Comparison of ENCODE assay signal across 11 mouse cellular contexts in the genomic region with DNA sequence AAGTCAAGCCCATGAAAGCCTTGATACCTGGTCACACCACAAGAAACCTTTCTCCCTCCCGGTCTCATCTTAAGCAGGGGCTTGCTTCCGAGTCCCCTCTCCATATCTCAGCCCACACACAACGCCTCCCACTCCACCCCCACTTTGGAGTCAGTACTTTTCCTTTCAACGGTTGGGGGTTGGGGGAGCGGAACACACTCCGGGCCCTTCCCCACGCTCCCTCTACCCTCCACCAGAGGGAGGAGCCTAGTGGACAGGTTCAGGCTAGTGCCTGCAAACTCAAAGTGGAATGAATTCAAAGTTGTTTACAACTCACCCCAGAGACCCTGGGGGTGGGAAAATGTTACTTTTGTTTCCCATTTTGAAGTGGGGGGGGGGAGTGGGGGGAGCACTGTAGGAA. TPM values are rescaled to one million over a fixed set of nuclear protein-coding genes. Genes with fewer than 3 reads are reported as not detected.
DNase-seq lines count a peak whose midpoint lies in the region; ATAC-seq lines count a peak whose summit lies in the region.
"Had no signal": no experiment of that assay in that cellular context is flagged by ENCODE, and none has a peak within 500 bp of the region (broad histone marks: within the 10 kb centered on the region; RNA-seq: fewer than 3 reads in every experiment).

No protein-coding gene starts in this region.

- peak; percentile 34; the same call in 1 of the 2 replicates for ATAC-seq in limb, embryonic 13.5 days (ENCODE audit: low FRiP score, low read depth)

- no peak overlapping the region for H3K4me3 ChIP-seq in limb, embryonic 13.5 days

- peak; percentile 44 for DNase-seq in embryo, embryonic 10 days (ENCODE audit: low spot score)
- no peak for DNase-seq in embryo, embryonic 9.5 days (ENCODE audit: extremely low spot score)
- peak; percentile 65 for DNase-seq in urinary bladder, postnatal 14 days (ENCODE audit: low spot score)
- no peak for DNase-seq in urinary bladder, postnatal 4 days (ENCODE audit: low spot score in 2 of 2)
- peak; percentile 77 for DNase-seq in testis, postnatal 14 days (ENCODE audit: low spot score)
- DNase-seq in layer of hippocampus, postnatal 14 days (ENCODE audit: low spot score in 2 of 2): no peak
- no peak for DNase-seq in left cerebral cortex, adult 8-10 months (ENCODE audit: low spot score in 2 of 2)
- DNase-seq: cerebellum, adult 9-11 months; layer of hippocampus, adult 9-11 months; right cerebral cortex, postnatal 25 days had no signal

- H3K4me2 ChIP-seq in limb, embryonic 13.5 days (replicated peaks): peak overlapping the region; percentile 38

- no peaks in the 10 kb centered on the region for H3K9me3 ChIP-seq in limb, embryonic 13.5 days

- H3K27ac ChIP-seq in limb, embryonic 13.5 days: peak overlapping the region; percentile 15; the same call in 1 of the 2 replicates

- H3K27me3 ChIP-seq in limb, embryonic 13.5 days: 0 out of 2 replicates have a peak, but pooled peaks cover 10% of the 10 kb centered on the region

- 9% methylated on average over 7 of the region's 7 CpGs for WGBS in limb, embryonic 13.5 days

- H3K9ac ChIP-seq in limb, embryonic 13.5 days: no peak overlapping the region

- H3K36me3 ChIP-seq in limb, embryonic 13.5 days: peaks cover 40% of the 10 kb centered on the region

- peaks cover 55% of the 10 kb centered on the region for H3K4me1 ChIP-seq in limb, embryonic 13.5 days

RNA-seq across cellular contexts. Expression of gene Sdc4, which starts 13.0 kb away (rescaled TPM):
- polyA plus RNA-seq in limb, embryonic 13.5 days (2015; fragmentation: Nextera tagmentation; extraction: Ambion mirVana): 61.0 and 63.6 TPM in 2 replicates
- total RNA-seq in layer of hippocampus, postnatal 14 days (2021): 100 to 1,000 TPM; 117 to 137 TPM
- 100 to 1,000 TPM in 1 of 4 experiments, 10 to 100 TPM in 3; 81.2 to 117 (median 89.0) TPM for total RNA-seq in left cerebral cortex, adult 8-10 months (2022)

RNA-seq across cellular contexts. Expression of gene Matn4, which starts 25.7 kb away (rescaled TPM):
- 192 and 200 TPM in 2 replicates for polyA plus RNA-seq in limb, embryonic 13.5 days (2015; fragmentation: Nextera tagmentation; extraction: Ambion mirVana)
- 10 to 100 TPM; 21.2 to 21.6 TPM for total RNA-seq in layer of hippocampus, postnatal 14 days (2021)
- total RNA-seq in left cerebral cortex, adult 8-10 months (2022): 10 to 100 TPM in 3 of 4 experiments, 1 to 10 TPM in 1; 9.9 to 12.0 (median 10.6) TPM

RNA-seq across cellular contexts. Expression of gene Sys1, which starts 26.1 kb away (rescaled TPM):
- polyA plus RNA-seq in limb, embryonic 13.5 days (2015; fragmentation: Nextera tagmentation; extraction: Ambion mirVana): 65.2 and 66.6 TPM in 2 replicates
- total RNA-seq in layer of hippocampus, postnatal 14 days (2021): 10 to 100 TPM; 39.1 to 44.7 TPM
- 10 to 100 TPM; 39.4 to 46.1 (median 40.6) TPM for total RNA-seq in left cerebral cortex, adult 8-10 months (2022)

RNA-seq across cellular contexts. Expression of gene Rbpjl, which starts 27.8 kb away (rescaled TPM):
- 1.5 and 1.6 TPM in 2 replicates for polyA plus RNA-seq in limb, embryonic 13.5 days (2015; fragmentation: Nextera tagmentation; extraction: Ambion mirVana)
- total RNA-seq in layer of hippocampus, postnatal 14 days (2021): under 1 TPM; 0.41 to 0.91 TPM
- under 1 TPM; 0.17 to 0.77 (median 0.31) TPM for total RNA-seq in left cerebral cortex, adult 8-10 months (2022)

RNA-seq across cellular contexts. Expression of gene Gm20458, which starts 30.1 kb away (rescaled TPM):
- 5.5 and 7.4 TPM in 2 replicates for polyA plus RNA-seq in limb, embryonic 13.5 days (2015; fragmentation: Nextera tagmentation; extraction: Ambion mirVana)
- 10 to 100 TPM; 12.7 to 18.8 TPM for total RNA-seq in layer of hippocampus, postnatal 14 days (2021)
- 10 to 100 TPM in 1 of 4 experiments, 1 to 10 TPM in 3; 4.4 to 15.6 (median 6.3) TPM for total RNA-seq in left cerebral cortex, adult 8-10 months (2022)

Comparison
In these comparisons a context has a peak if more than half of its experiments do, and no peak if none do; other contexts are left out.
1. DNase-seq: peak in embryo, embryonic 10 days (single experiment), urinary bladder, postnatal 14 days (single experiment) and testis, postnatal 14 days (single experiment); none in embryo, embryonic 9.5 days (single experiment), urinary bladder, postnatal 4 days (0 of 2), layer of hippocampus, postnatal 14 days (0 of 2) and left cerebral cortex, adult 8-10 months (0 of 2).